Mouse (Mus musculus): ENCODE results near the gene Dnttip1.

DNA sequence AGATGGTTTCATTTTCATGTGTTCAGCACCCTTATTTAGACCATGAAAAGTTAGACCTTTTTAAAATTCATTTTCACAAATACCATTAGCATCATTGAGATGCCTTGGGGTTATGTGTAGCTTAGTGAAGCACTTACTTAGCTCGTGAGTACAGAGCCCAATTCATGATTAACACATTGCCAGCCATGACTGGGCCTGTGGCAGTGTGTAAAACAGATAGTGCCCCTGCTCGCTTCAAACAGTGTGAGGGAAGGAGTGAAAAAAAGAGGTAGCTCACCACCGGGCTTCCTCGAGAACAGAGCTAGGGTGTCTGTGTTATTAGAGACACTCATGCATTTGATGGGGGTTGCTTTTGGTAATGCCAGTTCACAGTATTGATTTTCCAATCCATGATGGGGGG, 2.4 kb downstream of the Dnttip1 start:
- TF ChIP-seq TAL1 (IDR thresholded peaks at IDR 0.05; ENCODE audit: low read length) (peak; percentile 60), GATA1 (IDR thresholded peaks at IDR 0.05; ENCODE audit: low read length) (no peak)

All from erythroblast, embryonic 14.5 days (primary cell).